Mouse (Mus musculus) left cerebral cortex, postnatal 25 days (tissue): Measurements from ENCODE around the gene Obscn. TPM values are rescaled to one million over a fixed set of nuclear protein-coding genes. Genes with fewer than 3 reads are reported as not detected.
A peak's percentile ranks its signal among the peaks of the same experiment; 100 is the strongest.
"Not testable (repeated sequence)": the region's sequence is repeated elsewhere in the genome, so short reads cannot be mapped to it uniquely, and the experiment has no call there.

Experiments used
- DNase-seq, 2 experiments: peaks; one replicate each; pipeline ENCODE4 v3.0.0; 2022; ENCODE audit warnings: low spot score in 2 of 2, mixed read lengths in 1 of 2
- intact Hi-C: fragments of 180-260 bp; cut with DNase I; formaldehyde crosslinking; loops from one replicate; pipeline ENCODE4 v1.15.1; 2025
- total RNA-seq, 2 experiments: library from RNA; stranded (reverse); gene quantifications; 2 replicates each; pipeline ENCODE4 v1.2.3; 2021

Gene Obscn
- total RNA-seq, 2 experiments from 2014 or later = 1.2 to 1.5 TPM

DNA sequence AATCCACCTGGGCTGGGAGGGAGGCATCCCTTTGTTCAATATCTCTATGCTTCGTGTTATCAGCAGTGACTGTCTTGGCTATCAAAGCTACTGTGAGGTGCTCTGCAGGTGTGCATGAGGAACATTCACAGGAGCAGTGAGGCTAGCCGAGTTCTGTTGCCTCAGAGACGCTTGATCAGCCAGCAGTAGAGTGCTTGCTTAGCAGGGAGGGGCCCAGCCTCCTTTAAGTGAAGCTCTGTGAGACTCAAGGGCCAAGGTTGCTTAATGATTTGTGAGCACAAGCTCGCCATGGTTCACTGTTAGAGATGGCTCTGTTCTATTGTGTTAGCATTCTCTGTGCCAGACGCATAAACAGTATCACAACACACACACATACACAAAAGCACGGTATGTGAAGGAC is 166.5 kb downstream of the Obscn start:
- DNase-seq = no peak
- intact Hi-C loops = loop anchor here (5.0 kb wide), 1 partner anchor 213 kb away; the partner anchor contains the start of gene Gjc2

DNA sequence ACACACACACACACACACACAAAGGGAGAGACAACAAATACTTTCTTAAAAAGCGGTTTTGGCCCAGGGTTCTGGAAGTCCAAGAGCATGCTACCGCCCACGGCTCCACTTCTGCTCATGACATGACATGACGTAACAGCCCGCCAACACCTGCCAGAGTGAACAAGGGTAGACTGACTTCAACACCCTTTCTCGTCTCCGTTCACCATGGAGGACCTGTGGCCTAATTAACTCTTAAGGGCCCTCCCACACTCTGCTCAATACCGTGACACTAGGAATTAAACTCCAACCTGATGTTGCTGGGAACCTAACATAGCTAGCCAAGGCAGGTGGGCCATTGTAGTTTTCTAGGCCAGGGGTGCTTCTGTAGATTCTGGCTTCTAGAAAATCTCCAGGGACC is 167.2 kb downstream of the Obscn start:
- intact Hi-C loops = loop anchor here (5.0 kb wide), 1 partner anchor 213 kb away; the partner anchor contains the start of gene Gjc2
- DNase-seq = no peak

DNA sequence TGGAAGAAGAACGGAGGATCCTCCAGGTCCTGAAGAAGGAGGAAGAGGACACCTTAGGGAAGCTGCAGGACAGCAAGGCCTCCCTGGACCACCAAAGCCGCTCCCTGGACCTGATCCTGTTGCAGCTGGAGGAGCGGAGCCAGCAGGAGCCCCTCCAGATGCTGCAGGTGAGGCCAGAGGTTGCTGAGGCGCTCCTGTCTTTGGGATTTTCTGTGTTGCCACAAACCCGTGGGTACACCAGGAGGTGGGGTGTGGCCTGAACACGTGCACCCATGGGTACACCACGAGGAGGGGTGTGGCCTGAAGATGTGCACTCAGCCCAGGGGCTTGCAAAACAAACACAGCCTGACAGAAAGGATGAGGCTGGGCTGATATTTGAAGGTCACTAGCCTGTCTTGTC is 167.7 kb downstream of the Obscn start:
- no peak for DNase-seq
- intact Hi-C loops = loop anchor here (5.0 kb wide), 1 partner anchor 214 kb away; the partner anchor contains the start of gene Gjc2

DNA sequence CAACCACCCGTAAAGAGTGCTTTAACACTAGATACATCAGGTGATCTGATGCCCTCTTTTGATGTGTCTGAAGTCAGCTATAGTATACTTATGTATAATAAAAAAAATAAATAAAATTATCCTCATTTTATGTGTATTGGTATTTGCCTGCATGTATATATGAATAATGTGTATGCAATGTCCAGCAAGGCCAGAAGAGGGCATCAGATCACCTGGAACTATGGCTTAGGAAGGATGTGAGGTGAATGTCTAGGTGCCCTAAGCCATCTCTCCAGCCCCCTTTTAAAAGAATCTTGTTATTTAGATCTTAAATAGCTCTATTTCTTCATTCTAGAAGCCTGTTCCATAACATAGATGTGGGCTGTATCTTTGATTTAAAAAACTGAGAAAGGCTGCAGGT is 168.9 kb downstream of the Obscn start:
- intact Hi-C loops = loop anchor here (5.0 kb wide), 1 partner anchor 215 kb away; the partner anchor contains the start of gene Gjc2
- DNase-seq = no peak

DNA sequence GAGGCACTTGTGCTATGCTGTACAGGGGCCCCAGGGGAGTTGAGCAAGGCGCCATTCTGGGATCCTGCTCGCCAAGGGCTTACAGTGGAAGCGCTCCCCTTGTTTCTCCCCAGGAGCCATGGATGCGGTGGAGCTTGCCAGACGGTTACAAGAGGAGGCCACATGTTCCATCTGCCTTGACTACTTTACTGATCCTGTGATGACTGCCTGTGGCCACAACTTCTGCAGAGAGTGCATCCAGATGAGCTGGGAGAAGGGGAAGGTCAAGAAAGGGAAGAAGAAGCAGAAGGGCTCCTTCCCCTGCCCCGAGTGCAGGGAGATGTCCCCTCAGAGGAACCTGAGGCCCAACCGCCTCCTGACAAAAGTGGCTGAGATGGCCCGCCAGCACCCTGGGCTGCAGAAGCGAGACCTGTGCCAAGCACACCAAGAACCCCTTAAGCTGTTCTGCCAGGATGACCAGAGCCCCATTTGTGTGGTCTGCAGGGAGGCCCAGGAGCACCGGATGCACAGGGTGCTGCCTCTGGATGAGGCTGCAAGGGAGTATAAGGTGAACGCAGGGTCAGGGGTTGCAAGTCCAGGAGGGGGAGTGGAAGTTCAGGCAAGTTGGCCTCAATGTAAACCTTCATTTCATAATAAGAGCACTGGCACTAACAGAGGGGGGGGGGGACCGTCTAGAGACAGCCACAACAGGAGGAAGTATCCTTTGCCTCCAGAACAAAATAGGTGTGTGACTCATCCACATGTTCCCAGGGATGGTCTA is 171.0 kb downstream of the Obscn start:
- DNase-seq = no peak
- intact Hi-C loops = loop anchor here (5.0 kb wide), 1 partner anchor 217 kb away; the partner anchor contains the start of gene Gjc2

DNA sequence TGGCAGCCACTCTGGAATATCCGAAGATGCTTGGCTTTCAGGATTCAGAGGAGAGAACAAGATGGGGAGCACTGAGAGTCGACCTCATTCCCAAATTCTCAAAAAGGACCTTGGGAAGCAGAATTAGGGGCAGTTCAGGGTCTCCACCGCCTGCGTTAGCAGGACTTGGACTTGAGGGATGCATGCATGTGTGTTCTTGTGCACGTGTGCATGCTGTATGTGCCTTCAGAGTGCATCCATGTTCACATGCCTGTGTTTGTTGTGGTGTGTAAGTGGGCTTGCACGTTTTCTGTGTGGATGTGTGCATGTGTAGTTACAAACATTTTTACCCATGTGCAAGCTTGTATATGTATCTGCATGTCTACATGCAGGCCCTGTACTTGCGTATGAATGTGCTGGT is 172.0 kb downstream of the Obscn start:
- intact Hi-C loops = no loop called here

DNA sequence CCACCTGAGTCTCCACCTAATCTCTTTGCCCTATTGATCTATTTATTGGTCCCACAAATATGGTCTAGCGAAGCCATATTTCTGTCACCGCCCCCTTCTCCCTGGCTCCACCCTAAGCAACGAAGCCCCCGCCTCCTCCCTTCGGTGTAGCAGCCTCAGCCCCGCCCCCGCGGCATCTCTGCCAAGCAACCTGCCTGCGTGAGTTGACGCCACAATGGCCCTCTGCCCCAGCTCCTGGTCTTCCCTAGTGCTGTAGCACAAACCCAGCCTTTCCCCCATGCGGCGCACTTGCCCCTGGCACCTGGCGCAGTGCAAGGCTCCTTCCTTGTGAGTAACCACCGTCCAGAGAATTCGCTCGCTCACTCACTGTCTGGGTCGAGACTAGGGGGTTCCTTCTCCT is 172.7 kb downstream of the Obscn start:
- intact Hi-C loops = no loop called here
- no peak for DNase-seq

More for the DNA sequence above, 172.0 kb downstream of the Obscn start:
- no peak for DNase-seq

DNA sequence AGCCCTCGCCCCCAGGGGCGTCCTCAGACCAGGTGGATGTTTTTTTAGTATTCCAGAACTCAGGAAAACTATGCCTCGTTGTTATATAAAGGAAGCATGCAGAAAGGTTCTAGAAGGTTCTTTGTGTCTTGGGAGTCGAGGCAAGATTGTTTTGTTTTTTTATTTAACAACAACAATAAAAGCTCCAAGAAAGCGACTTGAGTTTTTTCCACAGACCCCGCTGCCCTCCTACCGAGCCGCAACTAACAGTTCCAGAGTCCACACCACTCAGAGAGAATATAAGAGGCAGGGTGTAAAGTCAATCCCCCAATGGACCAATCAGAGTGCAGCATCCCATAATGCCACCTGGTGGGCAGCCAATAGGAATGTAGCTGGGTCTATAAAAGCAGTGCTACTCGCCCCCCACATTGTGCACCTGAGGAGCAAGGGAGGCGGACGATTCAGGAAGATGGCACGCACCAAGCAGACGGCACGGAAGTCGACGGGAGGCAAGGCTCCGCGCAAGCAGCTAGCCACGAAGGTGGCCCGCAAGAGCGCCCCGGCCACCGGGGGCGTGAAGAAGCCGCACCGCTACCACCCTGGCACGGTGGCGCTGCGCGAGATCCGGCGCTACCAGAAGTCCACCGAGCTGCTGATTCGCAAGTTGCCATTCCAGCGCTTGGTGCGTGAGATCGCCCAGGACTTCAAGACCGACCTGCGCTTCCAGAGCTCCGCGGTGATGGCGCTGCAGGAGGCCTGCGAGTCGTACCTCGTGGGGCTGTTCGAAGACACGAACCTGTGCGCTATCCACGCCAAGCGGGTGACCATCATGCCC is 174.6 kb downstream of the Obscn start:
- DNase-seq = no peak
- intact Hi-C loops = no loop called here

DNA sequence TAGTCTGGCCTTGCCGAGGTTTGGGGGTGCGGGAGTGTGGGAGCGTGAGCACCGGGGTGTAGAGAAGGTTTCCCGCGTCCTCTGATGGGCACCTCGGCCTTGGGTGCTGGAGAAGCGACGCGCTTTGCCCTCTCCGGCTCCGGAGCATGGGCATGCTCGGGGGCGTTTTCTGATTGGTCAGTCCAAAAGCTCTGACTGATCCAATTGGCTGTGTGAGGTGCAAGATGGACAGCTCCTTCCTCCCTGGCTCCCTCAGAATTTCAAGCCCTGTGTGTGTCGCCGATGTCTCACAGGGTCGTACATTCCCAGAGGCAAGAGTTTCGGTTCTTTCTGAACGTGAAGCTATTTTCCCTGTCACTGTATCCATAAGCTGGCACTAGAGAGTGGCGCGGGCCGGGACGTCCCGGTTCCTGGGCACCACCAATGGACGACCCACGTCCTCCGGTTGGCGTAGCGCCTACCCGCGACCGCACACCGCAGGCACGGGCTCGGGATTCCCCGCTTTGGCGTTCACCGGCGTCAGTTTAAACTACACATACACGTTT is 176.2 kb downstream of the Obscn start:
- intact Hi-C loops = no loop called here
- peak; percentile 77 to 88 for DNase-seq

DNA sequence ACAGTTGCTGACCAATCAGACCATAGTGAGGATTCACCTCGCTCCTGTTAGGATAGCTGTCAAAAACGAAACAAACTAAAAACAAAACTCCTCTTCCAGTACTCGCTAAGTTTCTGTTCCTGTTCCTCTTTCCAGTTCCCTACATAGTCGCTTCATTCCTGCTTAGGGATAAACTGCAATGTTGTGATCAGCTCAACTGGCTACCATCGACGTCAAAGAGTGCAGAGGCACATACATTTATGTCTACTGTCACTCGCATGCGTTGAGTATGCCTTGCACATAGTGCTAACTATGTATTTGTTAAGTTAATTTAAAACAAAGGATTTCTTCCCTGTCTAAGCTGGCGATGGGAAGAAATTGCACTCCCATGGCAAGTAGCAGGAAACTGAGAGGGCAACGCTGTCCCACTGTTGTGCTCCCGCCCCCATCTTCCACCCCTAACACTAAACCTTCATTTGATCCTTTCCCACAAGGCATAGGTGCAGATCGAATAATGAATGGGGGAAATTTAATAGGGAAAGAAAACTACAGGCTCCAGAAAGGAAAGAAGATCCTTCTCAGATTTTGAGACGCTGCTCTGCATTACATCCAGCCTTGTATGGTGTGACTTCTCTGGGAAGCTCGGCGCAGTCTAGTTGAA is 176.9 kb downstream of the Obscn start:
- DNase-seq = no peak
- intact Hi-C loops = no loop called here

DNA sequence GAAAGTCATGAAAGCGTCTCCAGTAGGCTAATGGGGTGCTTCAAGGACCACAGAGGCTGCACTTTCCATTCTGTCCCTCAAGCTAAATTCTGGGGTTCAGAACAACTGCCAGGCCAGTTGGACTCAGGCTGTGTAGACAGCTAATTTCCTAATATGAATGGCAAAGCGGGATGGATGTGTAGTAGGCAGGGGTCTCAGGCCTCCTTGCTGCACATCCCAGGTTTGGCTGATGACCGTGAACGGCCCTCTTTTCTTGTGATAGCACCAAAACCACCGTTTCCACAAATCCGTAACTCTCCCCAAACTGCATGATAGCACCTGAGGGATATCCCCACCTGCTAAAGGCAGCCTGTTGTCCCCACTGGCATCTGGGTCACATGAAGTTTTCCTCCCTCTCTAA is 177.7 kb downstream of the Obscn start:
- intact Hi-C loops = no loop called here
- DNase-seq = no peak

DNA sequence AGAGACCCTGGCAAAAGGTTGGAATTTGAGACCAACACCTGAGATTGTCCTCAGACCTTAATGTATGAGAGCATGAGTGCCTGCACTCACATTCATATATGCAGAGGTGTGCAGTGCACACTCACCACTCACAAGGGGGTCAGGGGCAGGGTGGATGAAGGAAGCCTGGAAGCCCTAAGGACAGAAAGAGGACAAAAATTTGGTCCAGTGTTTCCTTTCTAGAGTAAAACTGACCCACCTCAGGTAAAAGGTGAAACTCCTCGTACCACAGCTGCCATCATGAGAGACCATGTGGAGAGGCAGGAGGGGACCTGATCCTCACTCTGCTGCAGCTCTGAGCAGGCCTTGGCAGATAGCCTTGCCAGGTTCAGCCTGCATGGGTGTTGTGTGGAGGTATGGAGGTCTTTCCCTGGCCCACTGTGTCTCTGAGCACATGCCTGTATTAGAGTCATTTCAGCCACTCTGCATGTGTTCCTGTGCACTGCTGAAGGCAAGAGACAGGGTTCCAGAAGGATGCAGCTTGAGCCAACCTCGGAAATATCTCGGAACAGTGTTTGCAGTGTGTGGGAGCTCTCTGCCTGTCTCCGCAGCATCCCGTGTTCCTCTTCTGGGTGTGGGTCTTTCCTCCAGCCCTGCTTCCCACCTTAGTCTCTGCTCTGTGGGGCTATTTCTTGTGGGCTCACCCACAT is 178.8 kb downstream of the Obscn start:
- intact Hi-C loops = no loop called here
- peak in 1 of 2 experiments; percentile 70 for DNase-seq

DNA sequence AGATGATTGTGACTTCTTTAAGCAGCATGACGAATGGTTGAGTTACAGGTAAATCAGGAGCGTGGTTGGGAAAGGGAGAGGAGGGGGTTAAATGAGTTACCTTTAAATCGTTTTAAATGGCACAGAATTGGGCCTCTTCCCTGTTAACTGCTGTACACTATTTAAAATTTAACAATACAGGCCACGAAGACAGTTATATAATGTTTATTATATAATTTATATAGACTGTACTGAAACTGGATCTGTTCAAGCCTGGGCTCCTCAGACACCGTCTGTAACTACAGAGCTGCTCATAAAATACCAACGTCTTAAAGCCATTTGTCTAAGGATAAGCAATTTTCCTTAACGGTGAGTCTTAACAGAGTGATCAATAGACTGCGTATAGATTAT is 180.3 kb downstream of the Obscn start:
- DNase-seq = no peak
- intact Hi-C loops = no loop called here

DNA sequence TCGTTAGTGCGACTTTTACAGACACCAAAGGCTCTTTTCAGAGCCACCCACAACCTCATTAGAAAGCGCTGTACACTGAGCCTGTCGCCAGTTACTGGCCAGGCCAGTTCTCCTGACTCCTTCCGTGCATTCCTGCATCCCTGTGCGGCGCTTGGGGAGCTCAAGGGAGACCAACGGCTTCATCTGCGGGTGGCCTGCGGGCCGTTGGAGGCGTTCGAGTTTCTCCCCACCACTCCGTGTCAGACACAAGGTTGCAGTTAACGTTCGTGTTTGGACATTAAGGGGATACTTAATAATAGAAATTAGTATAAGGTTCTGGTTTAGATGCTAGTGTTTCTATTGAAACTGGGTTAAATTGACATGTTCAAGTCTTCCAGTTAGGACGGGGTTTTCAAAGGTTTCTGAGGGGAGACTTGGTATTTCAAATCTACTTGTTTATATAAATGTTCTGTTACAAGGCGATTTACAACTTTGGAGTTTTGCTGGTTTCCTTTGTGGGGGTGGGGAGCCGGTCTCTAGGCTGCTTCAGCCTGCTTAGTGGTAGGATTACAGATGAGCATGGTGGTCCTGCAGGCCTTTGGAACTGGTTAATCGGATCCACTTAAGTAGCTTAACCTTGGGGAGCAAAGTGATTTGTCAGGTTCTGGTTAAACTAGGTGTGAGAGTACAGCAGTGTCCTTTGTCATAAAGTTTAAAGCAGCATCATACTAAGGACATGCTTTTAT is 180.9 kb downstream of the Obscn start:
- intact Hi-C loops = no loop called here
- DNase-seq = no peak

DNA sequence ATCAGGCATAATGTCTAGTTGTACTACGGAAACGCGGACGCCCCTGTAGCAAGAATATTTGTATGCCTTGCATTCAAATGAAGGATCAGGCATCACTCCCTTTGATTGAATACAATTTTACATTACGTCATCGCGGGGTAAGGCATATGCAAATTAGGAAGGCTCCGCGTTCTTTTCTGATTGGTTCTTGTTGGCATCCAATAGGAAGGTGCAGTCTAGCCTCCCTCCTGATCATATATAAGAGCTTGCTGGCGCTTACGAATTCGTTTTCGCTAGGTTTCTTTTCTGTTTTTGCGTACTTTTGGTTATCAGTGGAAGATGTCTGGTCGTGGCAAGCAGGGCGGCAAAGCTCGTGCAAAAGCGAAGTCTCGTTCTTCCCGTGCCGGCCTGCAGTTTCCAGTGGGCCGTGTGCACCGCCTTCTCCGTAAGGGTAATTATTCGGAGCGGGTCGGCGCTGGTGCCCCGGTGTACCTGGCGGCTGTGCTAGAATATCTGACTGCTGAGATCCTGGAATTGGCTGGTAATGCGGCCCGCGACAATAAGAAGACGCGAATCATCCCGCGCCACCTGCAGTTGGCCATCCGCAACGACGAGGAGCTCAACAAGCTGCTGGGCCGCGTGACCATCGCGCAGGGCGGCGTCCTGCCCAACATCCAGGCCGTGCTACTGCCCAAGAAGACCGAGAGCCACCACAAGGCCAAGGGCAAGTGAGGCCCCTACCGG is 181.6 kb downstream of the Obscn start, which contains the start of the genes Hist3h2a and Trim17:
Hist3h2a (plus strand) TSS at position 266 of the 723 bp plus-strand sequence.
Trim17 (plus strand) TSS at position 266 of the 723 bp plus-strand sequence.
- intact Hi-C loops = no loop called here

DNA sequence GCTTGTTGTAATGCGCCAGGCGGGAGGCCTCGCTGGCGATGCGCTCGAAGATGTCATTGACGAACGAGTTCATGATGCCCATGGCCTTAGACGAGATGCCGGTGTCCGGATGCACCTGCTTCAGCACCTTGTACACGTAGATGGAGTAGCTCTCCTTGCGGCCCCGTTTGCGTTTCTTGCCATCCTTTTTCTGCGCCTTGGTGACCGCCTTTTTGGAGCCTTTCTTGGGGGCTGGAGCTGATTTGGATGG is 182.1 kb downstream of the Obscn start:
- DNase-seq, intact Hi-C loops: not testable (repeated sequence)

More for the DNA sequence above, 181.6 kb downstream of the Obscn start, which contains the start of the genes Hist3h2a and Trim17:
- DNase-seq = peak; percentile 90 to 99

DNA sequence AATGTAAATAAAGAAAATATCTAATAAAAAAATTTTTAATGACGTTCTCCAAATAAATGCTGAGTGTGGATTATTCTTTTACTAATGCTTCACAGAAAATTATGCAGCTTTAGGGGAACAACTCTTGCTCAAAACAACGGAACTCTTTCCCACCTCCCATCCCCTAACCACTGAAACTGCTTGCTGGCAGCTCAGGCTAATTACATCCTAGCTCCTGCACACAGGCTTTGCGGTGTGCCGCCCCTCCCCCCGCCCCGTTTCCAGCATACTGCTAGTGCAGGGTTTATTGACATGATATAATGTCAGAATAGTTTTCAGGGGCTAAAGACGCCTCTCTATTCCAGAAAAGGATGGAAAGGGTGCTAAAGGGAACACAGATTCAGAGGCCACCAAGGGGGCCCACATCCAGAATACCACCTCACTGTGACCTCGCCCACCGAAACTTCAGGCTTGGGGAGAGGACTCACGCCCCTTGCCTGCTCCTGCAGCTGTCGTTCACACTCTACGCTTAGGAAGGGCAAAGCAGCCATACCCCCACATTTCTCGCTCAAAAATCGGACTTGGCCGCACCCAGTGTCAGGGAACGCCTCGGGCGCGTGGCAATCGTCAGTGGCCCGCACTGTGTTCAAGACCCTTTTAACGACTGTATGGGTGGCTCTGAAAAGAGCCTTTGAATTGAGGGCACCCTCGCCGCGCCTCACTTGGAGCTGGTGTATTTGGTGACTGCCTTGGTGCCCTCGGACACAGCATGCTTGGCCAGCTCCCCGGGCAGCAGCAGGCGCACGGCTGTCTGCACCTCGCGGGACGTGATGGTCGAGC is 182.6 kb downstream of the Obscn start:
- DNase-seq = no peak
- intact Hi-C loops = no loop called here
